Mouse (Mus musculus) Patski (cell line): ENCODE data around the gene Samd7. TPM values are rescaled to one million over a fixed set of nuclear protein-coding genes. Genes with fewer than 3 reads are reported as not detected.
"Not testable (repeated sequence)": the region's sequence is repeated elsewhere in the genome, so short reads cannot be mapped to it uniquely, and the experiment has no call there.

ENCODE experiments used
- ATAC-seq: fragments of 100-300 bp; one replicate; pipeline ENCODE4 v1.8.0; 2021
- CTCF ChIA-PET: fragments of 350-600 bp; sonication (Branson Sonifier 250); formaldehyde crosslinking; loops from one replicate; lab custom pipeline; 2022; ENCODE audit warnings: inconsistent platforms; lab: Charles Lee
- POLR2A ChIA-PET: fragments of 350-600 bp; sonication (Branson Sonifier 250); formaldehyde crosslinking; loops from one replicate; lab custom pipeline; 2022; ENCODE audit warnings: antibody characterized with exemption, inconsistent platforms; lab: Charles Lee
- DNase-seq: peaks from one replicate; pipeline ENCODE4 v3.0.0-alpha.2; 2011; ENCODE audit warnings: low read depth, low spot score
- H3K27me3 ChIP-seq: fragments of 371-371 bp; one replicate; pipeline ENCODE4 v1.5.1; 2021
- CTCF ChIP-seq: fragments of 100-300 bp; IDR thresholded peaks from one replicate; pipeline ENCODE4 v1.5.1; 2021
- in situ Hi-C: fragments of 300-500 bp; cut with MboI; formaldehyde crosslinking; loops from 3 replicates; pipeline ENCODE4 v1.11.1; 2018; ENCODE audit warnings: low pct_unique_long_range_greater_than_20kb, mixed read lengths
- polyA plus RNA-seq: library from polyadenylated mRNA; unstranded; gene quantifications from one replicate; pipeline ENCODE4 v1.2.3, GENCODE M21; 2021

The Samd7 gene
- polyA plus RNA-seq = not detected

GRCm38 (mm10) chr3:30746006-30746405 lies at the start of gene Samd7:
Samd7 (plus strand) TSS chr3:30746293.
- no peak for DNase-seq
- ChIA-PET POLR2A (interaction anchor here (0.7 kb wide), 1 partner anchor 34 kb away, joined by 3 read pairs; no protein-coding TSS in a partner anchor), CTCF (interaction anchor here (0.9 to 8.1 kb wide), 5 partner anchors 8 to 74 kb away, joined by 3 to 36 read pairs (median 5); no protein-coding TSS in a partner anchor)
- ATAC-seq = no peak
- in situ Hi-C loops = no loop called here
- H3K27me3 ChIP-seq = no peaks in the 10 kb centered on the region
- TF ChIP-seq CTCF = no peak

GRCm38 (mm10) chr3:30696346-30696745 lies 49.7 kb upstream of the Samd7 start:
- CTCF ChIA-PET = interaction anchor here (0.6 to 3.8 kb wide), 43 partner anchors 8 to 443 kb away, joined by 3 to 13 read pairs (median 4); partner anchors contain the start of genes Gpr160 and Sec62
- peak; percentile 98 for TF ChIP-seq CTCF

DNA sequence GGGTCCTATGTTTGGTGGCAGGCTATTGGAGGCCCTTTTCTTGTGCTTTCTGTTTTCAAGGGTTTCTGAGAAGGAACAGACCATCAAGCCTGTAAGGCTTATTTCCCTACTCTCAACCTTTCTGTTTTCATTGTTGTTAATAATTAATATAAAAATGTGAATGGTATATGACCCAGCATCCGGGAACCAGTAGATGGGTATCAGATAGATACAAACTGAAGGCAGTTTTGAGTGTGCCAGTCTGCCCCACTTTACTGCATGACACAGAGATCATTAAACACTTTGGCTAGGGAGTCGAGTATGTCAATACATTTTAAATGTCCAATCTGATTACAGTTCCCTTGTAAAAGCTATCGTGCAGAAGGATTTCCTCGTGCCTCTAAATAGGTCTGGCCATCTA lies 48.2 kb upstream of the Samd7 start:
- H3K27me3 ChIP-seq = no peaks in the 10 kb centered on the region
- no peak for ATAC-seq
- no peak for DNase-seq
- in situ Hi-C loops = no loop called here
- no peak for TF ChIP-seq CTCF
- CTCF ChIA-PET = no interaction called here
- POLR2A ChIA-PET = interaction anchor here (0.6 kb wide), 1 partner anchor 17 kb away, joined by 4 read pairs; no protein-coding TSS in a partner anchor

More at GRCm38 (mm10) chr3:30696346-30696745, 49.7 kb upstream of the Samd7 start:
- POLR2A ChIA-PET = interaction anchor here (1.1 to 1.3 kb wide), 2 partner anchors 96 to 154 kb away, joined by 3 read pairs; partner anchors contain the start of gene Sec62
- peak; percentile 88 for ATAC-seq
- in situ Hi-C loops = no loop called here
- DNase-seq = peak; percentile 85
- H3K27me3 ChIP-seq = no peaks in the 10 kb centered on the region

- POLR2A ChIA-PET = interaction anchor here (0.6 kb wide), 1 partner anchor 327 kb away, joined by 4 read pairs; no protein-coding TSS in a partner anchor
- H3K27me3 ChIP-seq, in situ Hi-C loops, ATAC-seq, DNase-seq: not testable (repeated sequence)
- CTCF ChIA-PET = interaction anchor here (0.7 to 1.0 kb wide), 2 partner anchors 18 to 255 kb away, joined by 3 read pairs; no protein-coding TSS in a partner anchor
Observed at GRCm38 (mm10) chr3:30699711-30700505, 46.2 kb upstream of the Samd7 start, which contains the start of gene Lrrc31. Lrrc31 (minus strand) TSS chr3:30699843.

GRCm38 (mm10) chr3:30705977-30706376 lies 40.1 kb upstream of the Samd7 start:
- DNase-seq = no peak
- in situ Hi-C loops = no loop called here
- TF ChIP-seq CTCF = no peak
- CTCF ChIA-PET = interaction anchor here (0.8 to 1.7 kb wide), 8 partner anchors 8 to 269 kb away, joined by 3 to 7 read pairs (median 3); no protein-coding TSS in a partner anchor
- no peak for ATAC-seq
- POLR2A ChIA-PET = no interaction called here
- no peaks in the 10 kb centered on the region for H3K27me3 ChIP-seq

DNA sequence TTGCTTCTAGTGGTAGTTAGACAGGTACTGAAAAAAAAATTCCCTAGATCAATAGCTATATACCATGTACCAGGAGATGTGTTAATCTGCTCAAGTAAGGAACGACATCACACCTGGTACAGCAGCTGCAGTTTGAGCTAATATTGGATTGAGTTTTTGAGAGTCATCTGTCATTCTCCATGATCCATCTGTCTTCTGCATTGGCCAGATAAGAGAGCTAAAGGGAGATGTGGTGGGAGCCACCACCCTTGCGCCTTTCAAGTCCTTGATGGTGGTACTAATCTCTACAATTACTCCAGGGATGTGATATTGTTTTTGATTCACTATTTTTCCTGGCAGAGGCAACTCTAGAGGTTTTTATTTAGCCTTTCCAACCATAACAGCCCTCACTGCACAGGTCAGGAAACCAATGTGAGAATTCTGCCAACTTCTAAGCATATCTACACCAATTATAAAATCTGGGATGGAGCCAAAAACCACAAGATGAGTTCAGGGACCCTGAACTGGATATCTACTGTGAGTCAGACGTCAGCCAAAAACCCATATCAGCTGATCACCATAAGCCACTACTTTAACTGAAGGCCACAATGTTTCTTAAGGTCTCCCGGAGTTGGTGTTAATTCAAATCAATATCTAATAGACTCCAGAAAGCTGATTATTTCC lies 39.3 kb upstream of the Samd7 start:
- in situ Hi-C loops = no loop called here
- DNase-seq (peak; percentile 77), ATAC-seq (peak; percentile 46)
- TF ChIP-seq CTCF = no peak
- POLR2A ChIA-PET = no interaction called here
- CTCF ChIA-PET = interaction anchor here (0.8 to 1.5 kb wide), 8 partner anchors 10 to 268 kb away, joined by 3 to 7 read pairs (median 3); no protein-coding TSS in a partner anchor
- no peaks in the 10 kb centered on the region for H3K27me3 ChIP-seq

GRCm38 (mm10) chr3:30710191-30710590 lies 35.9 kb upstream of the Samd7 start:
- ATAC-seq (no peak), DNase-seq (no peak)
- POLR2A ChIA-PET = no interaction called here
- CTCF ChIA-PET = no interaction called here
- no peak for TF ChIP-seq CTCF
- in situ Hi-C loops = no loop called here
- H3K27me3 ChIP-seq = no peaks in the 10 kb centered on the region

DNA sequence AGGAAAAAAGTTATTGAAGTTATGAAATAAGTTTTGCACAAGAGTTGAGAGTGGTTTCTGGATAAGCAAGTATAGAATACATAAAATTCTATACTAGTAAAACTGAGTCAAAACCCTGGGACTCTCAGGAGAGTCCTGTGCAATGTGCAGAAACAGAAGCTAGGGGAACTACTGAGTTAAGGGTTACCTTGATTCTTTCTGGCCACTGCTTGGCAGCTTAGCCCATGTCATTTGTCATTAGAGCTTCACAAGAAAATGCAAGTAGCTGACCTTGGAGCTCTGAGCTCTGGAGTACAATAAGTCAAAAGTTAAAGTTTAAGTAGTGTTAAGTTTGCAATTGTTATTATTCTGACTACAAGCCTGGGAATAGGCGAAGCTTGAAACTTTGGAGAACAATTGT lies 32.8 kb upstream of the Samd7 start:
- CTCF ChIA-PET = interaction anchor here (0.8 to 2.0 kb wide), 3 partner anchors 8 to 121 kb away, joined by 3 to 6 read pairs (median 4); no protein-coding TSS in a partner anchor
- in situ Hi-C loops = no loop called here
- peak; percentile 32 for ATAC-seq

GRCm38 (mm10) chr3:30718649-30719048 lies 27.4 kb upstream of the Samd7 start:
- TF ChIP-seq CTCF = no peak
- DNase-seq (no peak), ATAC-seq (no peak)
- ChIA-PET POLR2A (no interaction called here), CTCF (interaction anchor here (0.8 to 1.7 kb wide), 3 partner anchors 11 to 79 kb away, joined by 3 read pairs; no protein-coding TSS in a partner anchor)
- no peaks in the 10 kb centered on the region for H3K27me3 ChIP-seq
- in situ Hi-C loops = no loop called here

More for the DNA sequence above, 32.8 kb upstream of the Samd7 start:
- no peaks in the 10 kb centered on the region for H3K27me3 ChIP-seq
- peak; percentile 50 for TF ChIP-seq CTCF
- no peak for DNase-seq
- POLR2A ChIA-PET = no interaction called here

DNA sequence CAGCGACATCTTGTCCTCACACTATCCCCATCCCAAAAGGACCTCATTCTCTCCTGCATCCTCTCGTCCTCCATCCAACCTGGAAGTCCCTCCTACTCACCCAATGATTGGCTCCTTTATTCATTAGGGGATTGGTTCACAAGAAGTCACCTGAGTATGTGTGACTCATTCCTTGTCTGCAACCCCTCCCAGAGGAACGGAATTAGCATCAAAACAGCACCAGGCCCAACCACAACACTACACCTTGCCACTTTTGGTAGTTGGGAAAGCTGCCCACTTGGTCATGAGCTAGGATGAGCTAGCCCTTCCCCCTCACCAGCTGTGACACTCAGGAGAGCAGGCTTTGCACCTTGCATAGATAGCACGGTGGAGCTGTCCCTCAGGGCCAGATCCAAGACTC lies 24.1 kb upstream of the Samd7 start:
- H3K27me3 ChIP-seq = no peaks in the 10 kb centered on the region
- ATAC-seq (no peak), DNase-seq (no peak)
- ChIA-PET CTCF (no interaction called here), POLR2A (no interaction called here)
- in situ Hi-C loops = no loop called here
- no peak for TF ChIP-seq CTCF
